Mouse (Mus musculus) ovary, adult 18-20 months (tissue): Measurements from ENCODE around the gene Adipor1.
A peak's percentile ranks its signal among the peaks of the same experiment; 100 is the strongest.
"Not testable (repeated sequence)": the region's sequence is repeated elsewhere in the genome, so short reads cannot be mapped to it uniquely, and the experiment has no call there.

Experiments
- DNase-seq: peaks from one replicate; pipeline ENCODE4 v3.0.0; 2022; ENCODE audit warnings: low spot score, mixed read lengths

Adipor1 gene

GRCm38 (mm10) chr1:134419751-134420458, 4.7 kb downstream of the Adipor1 start:
- no peak for DNase-seq

GRCm38 (mm10) chr1:134423911-134424310, 8.7 kb downstream of the Adipor1 start:
- DNase-seq, result no peak

DNA sequence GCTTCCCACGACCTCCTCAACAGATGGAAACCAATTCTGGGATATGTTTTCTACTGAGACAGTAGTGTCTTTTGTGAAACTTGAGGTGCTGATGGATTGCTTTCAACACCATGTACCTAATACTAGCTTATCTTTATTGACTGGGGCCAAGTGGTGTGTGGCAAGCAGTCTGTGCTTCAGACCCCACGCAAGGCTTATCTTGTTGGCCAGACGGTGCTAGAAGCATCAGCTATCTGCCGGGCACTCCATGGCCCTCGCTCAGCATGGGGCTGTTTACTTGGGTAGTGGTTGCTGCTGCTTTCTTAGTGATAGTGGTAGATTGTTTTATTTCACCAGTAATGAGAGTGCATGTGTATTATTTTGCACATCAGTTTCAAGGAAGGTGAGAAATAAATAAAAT, 11.1 kb downstream of the Adipor1 start:
- no peak for DNase-seq

DNA sequence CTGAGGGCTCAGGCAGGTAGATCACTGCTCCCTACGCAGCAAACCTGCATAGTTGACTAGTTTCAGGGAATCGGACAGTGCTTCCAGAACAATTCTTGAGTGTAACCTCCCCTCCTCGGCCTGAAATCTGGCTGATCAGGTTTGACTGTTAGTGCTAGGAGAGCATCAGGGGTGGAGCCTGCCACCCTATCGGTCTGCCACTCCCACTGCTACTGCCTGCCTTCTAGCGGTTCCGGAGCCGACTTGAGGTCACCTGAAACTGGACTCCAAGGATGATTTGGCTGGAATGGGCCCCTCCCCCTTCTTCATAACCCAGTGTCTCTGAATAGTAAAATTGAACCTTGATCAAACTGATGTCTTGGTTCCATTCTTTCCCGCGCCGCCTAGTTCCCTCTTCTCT, 17.8 kb downstream of the Adipor1 start:
- DNase-seq, result no peak

DNA sequence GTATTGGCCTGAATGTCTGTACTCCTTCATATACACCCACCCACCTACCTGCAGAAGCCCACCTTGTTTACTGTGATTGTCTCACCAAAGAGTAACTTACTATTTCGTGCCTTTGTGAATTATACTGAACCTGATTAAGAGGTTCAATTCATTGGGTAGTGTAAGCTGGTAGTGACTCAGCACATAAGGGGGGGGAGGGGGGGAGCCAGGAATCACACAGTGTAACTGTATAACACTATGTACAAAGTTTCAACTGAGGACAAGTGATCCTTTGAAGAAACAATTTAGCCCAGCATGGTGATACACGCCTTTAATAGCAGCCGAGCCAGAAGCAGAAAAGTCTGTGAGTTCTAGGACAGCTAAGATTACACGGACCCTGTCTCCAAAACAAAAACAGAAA, 18.3 kb downstream of the Adipor1 start:
- no peak for DNase-seq

DNA sequence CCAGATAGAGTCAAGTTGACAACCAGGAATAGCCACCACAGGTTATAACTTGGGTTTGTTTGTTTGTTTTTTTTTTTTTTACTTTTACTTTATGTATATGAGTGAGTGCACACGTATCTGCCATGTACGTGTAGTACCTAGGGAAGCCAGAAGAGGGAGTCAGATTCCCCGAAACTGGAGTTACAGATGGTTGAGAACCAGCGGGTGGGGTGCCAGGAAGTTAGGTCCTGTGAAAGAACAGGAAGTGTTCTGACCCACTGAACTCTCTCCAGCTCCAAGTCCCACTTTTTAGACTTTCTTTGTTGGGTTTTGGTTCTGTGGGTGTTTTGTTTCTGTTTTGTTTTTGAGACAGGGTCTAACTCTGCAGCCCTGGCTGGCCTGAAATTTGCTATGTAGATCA, 20.2 kb downstream of the Adipor1 start:
- DNase-seq, result no peak

- DNase-seq, result no peak
Observed at GRCm38 (mm10) chr1:134440437-134440836, 25.3 kb downstream of the Adipor1 start.

GRCm38 (mm10) chr1:134441737-134442136, 26.6 kb downstream of the Adipor1 start:
- not testable (repeated sequence) for DNase-seq

DNA sequence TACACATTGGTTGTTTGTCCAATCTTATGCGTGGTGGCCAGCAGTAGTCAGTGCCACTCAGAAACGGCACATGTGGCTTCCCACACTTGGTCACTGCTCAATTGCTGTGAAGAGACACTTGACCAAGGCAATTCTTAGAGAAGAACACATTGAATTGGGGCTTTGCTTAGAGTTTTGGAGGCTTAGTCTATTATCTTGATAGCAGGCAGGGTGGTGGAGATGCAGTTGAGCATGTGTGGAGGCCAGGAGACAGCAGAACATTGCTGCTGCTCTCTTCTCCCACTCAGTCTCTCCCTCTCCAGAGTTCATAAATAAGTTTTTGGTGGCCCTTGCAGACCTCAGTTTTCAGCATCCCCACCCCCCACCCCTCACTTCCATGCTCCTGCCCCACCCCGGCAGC, 27.2 kb downstream of the Adipor1 start:
- no peak for DNase-seq

- not testable (repeated sequence) for DNase-seq
Observed at GRCm38 (mm10) chr1:134443288-134443687, 28.1 kb downstream of the Adipor1 start.

DNA sequence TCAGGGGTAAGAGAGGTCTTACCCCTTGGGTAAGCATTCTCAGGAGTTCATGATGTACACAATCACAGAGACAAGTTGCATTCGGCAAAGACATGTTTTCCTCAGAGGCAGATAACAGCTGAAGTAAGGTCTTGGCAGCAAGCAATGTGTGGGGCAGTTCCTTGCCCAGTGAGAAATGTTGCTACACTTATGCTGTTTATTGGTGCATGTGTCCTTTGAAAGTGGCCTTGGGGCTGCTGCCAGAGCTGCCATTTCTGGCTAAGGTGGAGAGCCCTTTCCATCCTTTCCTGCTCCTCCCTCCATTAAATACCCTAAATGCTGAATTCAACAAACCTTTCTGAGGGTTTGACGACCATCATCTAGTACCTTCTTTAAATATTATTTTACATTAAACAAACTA, 30.2 kb downstream of the Adipor1 start:
- no peak for DNase-seq

DNA sequence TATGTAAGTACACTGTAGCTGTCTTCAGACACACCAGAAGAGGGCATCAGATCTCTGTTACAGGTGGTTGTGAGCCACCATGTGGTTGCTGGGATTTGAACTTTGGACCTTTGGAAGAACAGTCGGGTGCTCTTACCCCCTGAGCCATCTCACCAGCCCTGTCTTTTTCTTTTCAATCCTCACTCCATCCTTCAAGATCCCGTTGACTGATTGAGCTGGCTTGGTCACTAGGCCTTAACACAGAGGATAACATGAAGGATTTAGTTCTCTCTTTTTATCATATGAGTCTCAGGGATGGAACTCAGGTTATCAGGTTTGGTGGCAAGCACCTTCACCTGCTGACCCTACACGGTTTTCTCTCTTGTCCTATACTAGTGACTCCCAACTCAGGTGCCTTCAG, 33.4 kb downstream of the Adipor1 start:
- DNase-seq, result not testable (repeated sequence)

DNA sequence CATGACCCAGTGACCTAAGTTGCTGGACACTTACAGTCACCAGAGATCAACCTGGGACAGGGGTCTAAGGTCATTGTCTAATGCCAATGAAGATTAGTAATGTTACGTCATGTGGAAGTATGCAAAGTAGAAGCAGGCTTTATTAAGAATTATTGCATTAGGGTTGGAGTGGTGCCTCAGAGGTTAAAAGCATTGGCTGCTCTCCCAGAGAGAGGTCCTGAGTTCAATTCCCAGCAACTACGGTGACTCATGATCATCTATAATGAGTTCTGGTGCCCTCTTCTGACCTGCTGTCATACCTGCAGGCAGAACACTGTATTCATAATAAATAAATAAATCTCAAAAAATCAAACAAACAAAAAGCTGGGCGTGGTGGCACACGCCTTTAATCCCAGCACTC, 35.0 kb downstream of the Adipor1 start:
- no peak for DNase-seq

DNA sequence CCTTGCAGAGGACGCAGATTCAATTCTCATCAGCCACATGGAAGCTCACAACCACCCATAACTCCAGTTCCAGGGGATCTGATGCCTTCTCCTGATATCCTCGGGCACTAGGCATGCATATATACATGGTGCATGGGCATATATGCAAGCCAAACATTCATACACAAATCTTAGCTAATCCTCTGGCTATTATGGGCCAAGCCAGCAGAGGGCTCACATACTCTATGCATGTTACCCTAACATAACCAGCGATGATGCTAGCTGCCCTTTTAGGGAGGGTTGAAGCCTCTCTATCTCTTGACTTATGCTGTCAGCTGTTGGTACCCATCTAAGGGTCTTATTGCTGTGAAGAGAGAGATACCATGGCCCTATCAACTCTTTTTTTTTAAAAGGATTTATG, 35.8 kb downstream of the Adipor1 start:
- DNase-seq, result no peak

DNA sequence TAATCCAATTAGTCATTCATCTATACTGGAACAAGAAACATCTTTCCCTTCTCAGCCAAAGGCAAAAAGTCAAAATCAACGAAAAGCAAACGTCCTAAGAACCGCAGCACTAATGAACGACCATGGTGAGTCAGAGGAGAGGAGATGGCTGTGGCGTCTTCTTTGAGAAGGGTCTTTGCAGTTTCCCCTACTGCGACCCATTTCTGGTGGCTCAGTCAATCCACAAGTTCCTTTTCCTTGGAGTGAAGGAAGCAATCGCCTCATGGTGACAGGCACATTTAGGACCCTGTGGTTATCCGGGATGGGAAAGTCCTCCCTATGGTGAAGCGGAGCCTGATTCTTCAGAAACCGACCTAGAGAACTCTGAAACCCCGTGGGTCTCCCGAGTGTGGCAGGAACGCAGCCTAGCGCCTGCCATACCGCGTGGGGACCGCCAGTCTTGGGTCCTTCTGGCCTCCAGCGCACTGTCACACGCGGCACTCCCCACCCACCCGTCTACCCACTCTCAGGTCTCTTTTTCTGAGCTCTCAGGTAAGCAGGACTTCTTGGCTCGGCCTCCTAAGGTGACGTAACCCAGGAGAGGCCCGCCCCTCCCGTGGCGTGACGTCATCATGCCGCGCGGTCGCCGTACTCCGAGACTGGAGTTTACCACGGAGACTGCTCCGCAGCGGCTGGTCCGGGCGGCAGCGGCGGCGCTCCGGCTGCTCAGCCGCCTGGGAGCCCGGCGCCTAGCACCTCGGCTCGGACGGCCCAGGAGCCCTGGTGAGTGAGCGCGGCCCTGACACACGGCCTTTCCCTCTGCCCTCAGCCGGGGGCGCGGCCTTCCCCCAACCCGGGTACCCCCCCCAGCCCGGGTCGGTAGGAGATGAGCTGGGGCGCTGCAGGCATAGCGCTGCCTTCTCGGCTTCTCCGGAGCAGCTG, 40.0 kb downstream of the Adipor1 start, which contains the start of gene Klhl12:
Gene Klhl12, plus strand, starts transcription at position 628 of the 921 bp plus-strand sequence.
- DNase-seq, result peak; percentile 85

GRCm38 (mm10) chr1:134456060-134456459, 40.9 kb downstream of the Adipor1 start:
- DNase-seq, result no peak

DNA sequence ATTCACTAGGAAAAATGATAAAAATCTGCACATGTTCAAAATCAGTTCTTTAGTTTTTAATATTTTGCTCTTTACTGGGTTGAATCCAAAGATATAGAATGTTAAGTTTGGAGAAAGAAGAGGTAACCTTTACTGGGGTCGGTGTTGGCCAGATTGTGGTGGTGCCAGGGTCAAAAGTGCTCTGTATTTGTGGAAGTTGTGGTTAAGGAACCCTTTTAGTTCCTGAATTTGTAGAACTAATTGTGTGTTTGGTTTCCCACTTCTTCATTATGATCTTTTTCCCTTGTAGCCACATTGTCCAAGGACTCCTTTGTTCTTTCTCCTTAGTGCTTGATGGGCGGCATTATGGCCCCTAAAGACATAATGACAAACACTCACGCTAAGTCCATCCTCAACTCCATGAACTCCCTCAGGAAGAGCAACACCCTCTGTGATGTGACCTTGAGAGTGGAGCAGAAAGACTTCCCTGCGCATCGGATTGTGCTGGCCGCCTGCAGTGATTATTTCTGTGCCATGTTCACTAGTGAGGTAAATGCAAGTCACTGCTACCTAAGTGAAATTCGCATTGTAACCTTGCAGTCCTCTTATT, 43.1 kb downstream of the Adipor1 start:
- DNase-seq, result no peak

DNA sequence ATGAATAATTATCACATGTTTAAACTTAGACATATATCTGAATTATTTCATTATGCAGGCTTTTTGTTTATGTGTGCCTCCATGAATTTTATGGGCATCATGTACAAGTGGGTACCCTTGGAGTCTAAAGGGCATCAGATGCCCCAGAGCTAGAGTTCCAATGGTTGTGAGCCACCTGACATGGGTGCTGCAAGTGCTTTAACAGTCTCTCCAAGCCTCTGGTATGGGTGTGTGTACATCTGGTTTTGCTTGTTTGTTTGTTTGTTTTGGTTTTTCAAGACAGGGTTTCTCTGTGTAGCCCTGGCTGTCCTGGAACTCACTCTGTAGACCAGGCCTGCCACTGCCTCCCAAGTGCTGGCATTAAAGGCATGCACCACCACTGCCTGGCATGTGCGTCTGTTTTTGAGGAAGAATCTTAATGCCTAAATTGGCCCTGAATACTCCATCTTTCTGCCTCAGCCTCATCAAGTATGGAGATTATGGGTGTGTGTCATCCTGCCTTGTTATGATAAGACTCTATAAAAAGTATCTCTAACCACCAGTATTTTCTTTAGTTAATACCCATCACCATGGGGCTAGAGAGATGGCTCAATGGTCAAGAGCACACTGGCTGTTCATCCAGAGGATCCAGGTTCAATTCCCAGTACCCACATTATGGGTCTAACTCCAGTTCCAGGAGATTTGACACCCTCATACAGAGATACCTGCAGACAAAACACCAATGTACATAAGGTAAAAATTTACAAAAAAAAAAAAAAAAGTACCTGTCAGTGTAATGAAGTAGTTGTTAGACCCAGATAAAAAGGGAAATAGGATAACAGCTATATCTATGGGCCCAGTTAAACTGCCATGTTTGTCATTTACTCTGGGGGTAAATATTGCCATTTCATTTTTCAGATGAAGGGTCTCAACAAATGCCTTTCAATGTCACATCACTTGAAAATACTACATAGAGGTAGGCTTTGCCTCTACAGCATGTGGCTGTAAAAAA, 45.4 kb downstream of the Adipor1 start:
- DNase-seq, result no peak
